Mouse (Mus musculus) limb, embryonic 15.5 days (tissue): Measurements from ENCODE around the gene Gp1ba. TPM values are rescaled to one million over a fixed set of nuclear protein-coding genes. Genes with fewer than 3 reads are reported as not detected.

Experiments used
- ATAC-seq: fragments of 200-750 bp; cut with Nextera tagmentation; 2 replicates; pipeline ENCODE4 v1.8.0; 2017; ENCODE audit warnings: low read depth, moderate TSS enrichment; ENCODE audit not compliant: insufficient number of reproducible peaks, low FRiP score, low TSS enrichment
- H3K27ac ChIP-seq: fragments of 300-500 bp; sonication (generic); 2 replicates; pipeline ENCODE4 v1.5.1; 2015; ENCODE audit warnings: moderate library complexity, mild to moderate bottlenecking, inconsistent platforms
- H3K27me3 ChIP-seq: fragments of 300-500 bp; sonication (generic); 2 replicates; pipeline ENCODE4 v1.6.1; 2015; ENCODE audit warnings: inconsistent platforms
- H3K36me3 ChIP-seq: fragments of 300-500 bp; sonication (generic); 2 replicates; pipeline ENCODE4 v1.6.1; 2015; ENCODE audit warnings: inconsistent platforms
- H3K4me1 ChIP-seq: fragments of 300-500 bp; sonication (generic); 2 replicates; pipeline ENCODE4 v1.6.1; 2015; ENCODE audit warnings: inconsistent platforms
- H3K4me2 ChIP-seq: fragments of 300-500 bp; sonication (generic); 2 replicates; pipeline ENCODE4 v1.6.1; 2015; ENCODE audit warnings: mild to moderate bottlenecking, inconsistent platforms
- H3K4me3 ChIP-seq: fragments of 300-500 bp; sonication (generic); 2 replicates; pipeline ENCODE4 v1.5.1; 2015; ENCODE audit warnings: mild to moderate bottlenecking, inconsistent platforms
- H3K9ac ChIP-seq: fragments of 300-500 bp; sonication (generic); 2 replicates; pipeline ENCODE4 v1.6.1; 2015; ENCODE audit warnings: inconsistent platforms
- H3K9me3 ChIP-seq: fragments of 300-500 bp; sonication (generic); 2 replicates; pipeline ENCODE4 v1.6.1; 2016; ENCODE audit warnings: inconsistent platforms
- WGBS: fragments of 180-500 bp; shearing (Covaris S2); methylation state at CpG from one replicate; pipeline ENCODE4 v1.1.7; 2015; 5-methylcytosine and 5-hydroxymethylcytosine counted together
- polyA plus RNA-seq: library from polyadenylated mRNA; unstranded; fragments of >200 nt; fragmentation: Nextera tagmentation; extraction: Ambion mirVana; gene quantifications from 2 replicates; pipeline ENCODE4 v1.2.1, GENCODE M21; 2015

Gene Gp1ba
- polyA plus RNA-seq, 1 experiment from 2014 or later, result 0.26 TPM

GRCm38 (mm10) chr11:70679894-70680293 lies 41.0 kb downstream of the Gp1ba start:
- ATAC-seq, result no peak

GRCm38 (mm10) chr11:70681170-70681569 lies 42.2 kb downstream of the Gp1ba start:
- H3K9me3 ChIP-seq, result no peaks in the 10 kb centered on the region
- peaks cover 79% of the 10 kb centered on the region for H3K36me3 ChIP-seq
- no peak overlapping the region for H3K27ac ChIP-seq

More at GRCm38 (mm10) chr11:70679894-70680293, 41.0 kb downstream of the Gp1ba start:
- Histone ChIP-seq H3K36me3 (peaks cover 85% of the 10 kb centered on the region), H3K27ac (no peak overlapping the region), H3K9ac (no peak overlapping the region), H3K4me1 (peaks cover 5% of the 10 kb centered on the region), H3K9me3 (no peaks in the 10 kb centered on the region), H3K27me3 (no peaks in the 10 kb centered on the region), H3K4me2 (no peak overlapping the region), H3K4me3 (no peak overlapping the region)
- WGBS, result 89% methylated on average over 8 of the region's 8 CpGs

GRCm38 (mm10) chr11:70681897-70682581 lies 43.1 kb downstream of the Gp1ba start:
- H3K4me1 ChIP-seq, result peaks cover 15% of the 10 kb centered on the region
- no peak overlapping the region for H3K4me2 ChIP-seq
- 30% methylated on average over 11 of the region's 11 CpGs for WGBS
- no peak for ATAC-seq
- H3K4me3 ChIP-seq, result no peak overlapping the region
- H3K27me3 ChIP-seq, result no peaks in the 10 kb centered on the region
- H3K27ac ChIP-seq, result no peak overlapping the region
- peaks cover 70% of the 10 kb centered on the region for H3K36me3 ChIP-seq
- no peak overlapping the region for H3K9ac ChIP-seq
- no peaks in the 10 kb centered on the region for H3K9me3 ChIP-seq

More at GRCm38 (mm10) chr11:70681170-70681569, 42.2 kb downstream of the Gp1ba start:
- Histone ChIP-seq H3K9ac (no peak overlapping the region), H3K4me1 (peaks cover 6% of the 10 kb centered on the region), H3K27me3 (no peaks in the 10 kb centered on the region), H3K4me3 (no peak overlapping the region), H3K4me2 (no peak overlapping the region)
- no peak for ATAC-seq
- 71% methylated on average over 12 of the region's 12 CpGs for WGBS

- H3K4me3 ChIP-seq, result no peak overlapping the region
- no peaks in the 10 kb centered on the region for H3K9me3 ChIP-seq
- H3K4me1 ChIP-seq, result peaks cover 24% of the 10 kb centered on the region
- peaks cover 64% of the 10 kb centered on the region for H3K36me3 ChIP-seq
- WGBS, result 90% methylated on average over 5 of the region's 5 CpGs
- no peak overlapping the region for H3K9ac ChIP-seq
- no peak for ATAC-seq
- no peak overlapping the region for H3K4me2 ChIP-seq
- H3K27me3 ChIP-seq, result no peaks in the 10 kb centered on the region
- H3K27ac ChIP-seq, result no peak overlapping the region
These were observed 44.7 kb downstream of the Gp1ba start for GRCm38 (mm10) chr11:70683640-70684039.

GRCm38 (mm10) chr11:70686901-70687566 lies 48.1 kb downstream of the Gp1ba start:
- Histone ChIP-seq H3K27ac (peak overlapping the region; percentile 90), H3K9me3 (no peaks in the 10 kb centered on the region), H3K4me3 (peak overlapping the region; percentile 68), H3K27me3 (no peaks in the 10 kb centered on the region), H3K4me2 (peak overlapping the region; percentile 77), H3K9ac (peak overlapping the region; percentile 73), H3K36me3 (peaks cover 35% of the 10 kb centered on the region), H3K4me1 (peaks cover 26% of the 10 kb centered on the region)
- peak; percentile 50 for ATAC-seq
- 2% methylated on average over 16 of the region's 16 CpGs for WGBS

GRCm38 (mm10) chr11:70687601-70688199 lies 48.8 kb downstream of the Gp1ba start, which contains the start of gene Camta2:
Gene Camta2, minus strand, starts transcription at chr11:70688105.
- peak within 1 kb of the TSS; percentile 90 for H3K27ac ChIP-seq

GRCm38 (mm10) chr11:70688372-70688771 lies 49.5 kb downstream of the Gp1ba start:
- Histone ChIP-seq H3K4me3 (peak overlapping the region; percentile 68), H3K36me3 (peaks cover 22% of the 10 kb centered on the region), H3K9me3 (no peaks in the 10 kb centered on the region), H3K4me1 (peaks cover 23% of the 10 kb centered on the region), H3K4me2 (peak overlapping the region; percentile 77), H3K9ac (peak overlapping the region; percentile 73; the same call in 1 of the 2 replicates), H3K27me3 (no peaks in the 10 kb centered on the region), H3K27ac (peak overlapping the region; percentile 90)
- WGBS, result 17% methylated on average over 8 of the region's 8 CpGs
- ATAC-seq, result no peak

More at GRCm38 (mm10) chr11:70687601-70688199, 48.8 kb downstream of the Gp1ba start, which contains the start of gene Camta2:
- Histone ChIP-seq H3K4me1 (peaks cover 23% of the 10 kb centered on the region), H3K9ac (peak within 1 kb of the TSS; percentile 73), H3K36me3 (peaks cover 29% of the 10 kb centered on the region), H3K4me3 (peak within 1 kb of the TSS; percentile 68), H3K27me3 (no peaks in the 10 kb centered on the region), H3K4me2 (peak within 1 kb of the TSS; percentile 77), H3K9me3 (no peaks in the 10 kb centered on the region)
- ATAC-seq, result peak; percentile 74; the same call in 1 of the 2 replicates
- under 1% methylated on average over 53 of the region's 55 CpGs for WGBS

GRCm38 (mm10) chr11:70689578-70689977 lies 50.7 kb downstream of the Gp1ba start:
- no peaks in the 10 kb centered on the region for H3K9me3 ChIP-seq
- H3K36me3 ChIP-seq, result peaks cover 10% of the 10 kb centered on the region
- no peak overlapping the region for H3K4me2 ChIP-seq
- no peak overlapping the region for H3K4me3 ChIP-seq
- no peak for ATAC-seq
- 57% methylated on average over 4 of the region's 4 CpGs for WGBS
- H3K4me1 ChIP-seq, result peaks cover 23% of the 10 kb centered on the region
- no peak overlapping the region for H3K9ac ChIP-seq
- H3K27me3 ChIP-seq, result no peaks in the 10 kb centered on the region
- no peak overlapping the region for H3K27ac ChIP-seq

Other genes starting within 250 kb of the Gp1ba start
- 31.7 and 33.7 TPM in 2 replicates for gene Pelp1, start 229.1 kb upstream of the Gp1ba start, polyA plus RNA-seq
- 19.6 and 22.2 TPM in 2 replicates for gene Arrb2, start 206.5 kb upstream of the Gp1ba start, polyA plus RNA-seq
- 37.6 and 40.2 TPM in 2 replicates for gene Med11, start 187.2 kb upstream of the Gp1ba start, polyA plus RNA-seq
- gene Zmynd15, start 179.7 kb upstream of the Gp1ba start, polyA plus RNA-seq, result 0.51 and 0.76 TPM in 2 replicates
- gene Cxcl16, start 179.1 kb upstream of the Gp1ba start, polyA plus RNA-seq, result 5.3 and 6.8 TPM in 2 replicates
- gene Tm4sf5, start 133.9 kb upstream of the Gp1ba start, polyA plus RNA-seq, result 0.37 and 0.45 TPM in 2 replicates
- 0.23 and 0.27 TPM in 2 replicates for gene Vmo1, start 124.5 kb upstream of the Gp1ba start, polyA plus RNA-seq
- 0.26 and 0.65 TPM in 2 replicates for gene Gltpd2, start 119.9 kb upstream of the Gp1ba start, polyA plus RNA-seq
- gene Psmb6, start 113.8 kb upstream of the Gp1ba start, polyA plus RNA-seq, result 660 and 698 TPM in 2 replicates
- gene Gm40193, start 106.2 kb upstream of the Gp1ba start, polyA plus RNA-seq, result not detected in 2 replicates
- gene Pld2, start 99.1 kb upstream of the Gp1ba start, polyA plus RNA-seq, result 10.4 and 11.9 TPM in 2 replicates
- 14.1 TPM in 2 replicates for gene Mink1, start 76.2 kb upstream of the Gp1ba start, polyA plus RNA-seq
- not detected in 2 replicates for gene 4930544D05Rik, start 23.3 kb upstream of the Gp1ba start, polyA plus RNA-seq
- gene Chrne, start 19.9 kb upstream of the Gp1ba start, polyA plus RNA-seq, result 0.41 TPM in 1 of 2 replicates, not detected in the other
- 124 TPM in 2 replicates for gene Rnf167, start 8.1 kb downstream of the Gp1ba start, polyA plus RNA-seq
- 165 and 188 TPM in 2 replicates for gene Slc25a11, start 8.4 kb downstream of the Gp1ba start, polyA plus RNA-seq
- gene Pfn1, start 15.5 kb downstream of the Gp1ba start, polyA plus RNA-seq, result 1,605 and 1,679 TPM in 2 replicates
- 71.5 and 252 TPM in 2 replicates for gene Eno3, start 18.1 kb downstream of the Gp1ba start, polyA plus RNA-seq
- gene Spag7, start 30.3 kb downstream of the Gp1ba start, polyA plus RNA-seq, result 149 and 172 TPM in 2 replicates
- gene Camta2, start 49.0 kb downstream of the Gp1ba start, polyA plus RNA-seq, result 12.9 and 14.8 TPM in 2 replicates
- gene Inca1, start 61.0 kb downstream of the Gp1ba start, polyA plus RNA-seq, result 0.91 and 2.1 TPM in 2 replicates
- 4.3 and 5.3 TPM in 2 replicates for gene Kif1c, start 61.4 kb downstream of the Gp1ba start, polyA plus RNA-seq
- 7.3 and 7.9 TPM in 2 replicates for gene Zfp3, start 125.1 kb downstream of the Gp1ba start, polyA plus RNA-seq
- 0.27 TPM in 1 of 2 replicates, not detected in the other for gene Scimp, start 173.5 kb downstream of the Gp1ba start, polyA plus RNA-seq
- 26.7 and 33.7 TPM in 2 replicates for gene Rabep1, start 205.7 kb downstream of the Gp1ba start, polyA plus RNA-seq